Mouse (Mus musculus) layer of hippocampus, adult 9-11 months (tissue): Measurements from ENCODE around the gene Fosl2.
"Not testable (repeated sequence)": the region's sequence is repeated elsewhere in the genome, so short reads cannot be mapped to it uniquely, and the experiment has no call there.

Source experiments
- DNase-seq: peaks from one replicate; pipeline ENCODE4 v3.0.0; 2022

Gene Fosl2

DNA sequence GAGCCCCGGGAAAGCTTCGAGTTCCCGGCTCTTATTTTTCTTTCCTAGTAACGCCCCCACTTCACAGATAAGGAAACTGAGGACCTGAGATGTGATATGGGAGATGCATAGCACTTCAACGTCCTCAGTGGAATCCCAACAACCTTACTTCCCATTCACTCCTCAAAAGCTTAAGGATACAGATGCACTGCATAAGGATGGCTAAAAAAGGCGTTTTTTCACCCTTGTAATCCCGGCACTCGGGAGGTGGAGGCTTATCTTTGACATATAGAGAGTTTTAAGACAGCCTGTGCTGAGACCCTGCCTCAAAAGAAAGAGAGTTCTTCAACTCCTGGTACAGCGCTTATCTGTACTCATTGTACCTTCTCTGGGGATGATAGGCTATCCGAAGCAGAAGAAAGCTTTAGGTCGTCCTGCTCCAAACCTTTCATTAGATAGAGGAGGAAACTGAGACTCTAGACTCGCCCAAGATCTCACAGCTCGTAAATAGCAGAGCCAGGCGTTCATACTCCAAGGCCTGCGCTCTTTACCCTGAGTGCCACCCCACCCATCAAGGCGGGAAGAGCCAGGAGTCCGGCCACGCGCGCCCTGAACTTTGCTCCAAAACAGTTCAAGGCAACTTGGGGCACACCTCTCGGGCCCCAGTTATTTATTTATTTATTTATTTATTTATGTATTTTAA is 1.4 kb upstream of the Fosl2 start:
- no peak for DNase-seq

DNA sequence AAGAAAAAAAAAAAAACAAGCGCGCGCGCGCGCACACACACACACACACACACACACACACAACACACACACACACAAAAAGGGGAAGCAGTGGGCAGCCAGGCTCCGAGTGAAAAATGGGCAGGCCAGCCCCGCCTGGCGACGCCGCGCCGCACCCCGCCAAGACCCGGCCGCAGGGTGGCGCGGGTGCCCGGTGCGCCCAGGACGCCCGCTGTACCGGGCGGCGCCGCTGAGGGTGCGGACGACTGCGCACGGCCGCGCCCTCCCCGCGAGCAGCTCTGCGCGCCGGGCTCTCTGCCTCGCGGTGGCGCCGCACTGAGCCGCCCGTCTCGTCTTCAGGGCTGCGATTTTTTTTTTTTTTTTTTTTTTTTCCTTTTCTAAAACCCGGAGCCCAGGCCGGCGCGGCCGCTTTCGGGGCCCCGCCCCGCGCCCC is 682 bp upstream of the Fosl2 start:
- no peak for DNase-seq

DNA sequence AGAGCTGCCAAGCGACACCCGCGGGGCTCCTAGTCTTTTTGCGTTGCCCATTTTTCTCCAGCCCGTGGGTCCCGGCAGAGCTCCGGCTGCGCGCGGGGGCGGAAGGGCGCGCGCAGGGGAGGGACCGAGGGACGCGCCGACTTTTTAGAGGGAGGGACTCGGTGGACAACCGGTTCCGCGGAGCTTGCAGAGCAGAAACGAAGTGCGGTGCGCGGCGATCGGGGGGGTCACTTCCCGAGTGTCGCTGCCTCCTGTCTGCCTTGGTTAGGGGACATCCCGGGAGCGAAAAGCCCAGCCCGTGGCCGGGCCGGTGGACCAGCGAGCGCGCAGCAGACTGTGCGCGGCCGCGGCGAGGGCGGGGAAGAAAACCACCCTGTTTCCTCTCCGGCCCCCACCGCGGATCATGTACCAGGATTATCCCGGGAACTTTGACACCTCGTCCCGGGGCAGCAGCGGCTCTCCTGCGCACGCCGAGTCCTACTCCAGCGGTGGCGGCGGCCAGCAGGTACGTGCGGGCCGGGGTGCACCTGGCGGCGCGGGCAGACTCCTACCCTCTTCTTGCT is 781 bp downstream of the Fosl2 start:
- peak; percentile 49 for DNase-seq

DNA sequence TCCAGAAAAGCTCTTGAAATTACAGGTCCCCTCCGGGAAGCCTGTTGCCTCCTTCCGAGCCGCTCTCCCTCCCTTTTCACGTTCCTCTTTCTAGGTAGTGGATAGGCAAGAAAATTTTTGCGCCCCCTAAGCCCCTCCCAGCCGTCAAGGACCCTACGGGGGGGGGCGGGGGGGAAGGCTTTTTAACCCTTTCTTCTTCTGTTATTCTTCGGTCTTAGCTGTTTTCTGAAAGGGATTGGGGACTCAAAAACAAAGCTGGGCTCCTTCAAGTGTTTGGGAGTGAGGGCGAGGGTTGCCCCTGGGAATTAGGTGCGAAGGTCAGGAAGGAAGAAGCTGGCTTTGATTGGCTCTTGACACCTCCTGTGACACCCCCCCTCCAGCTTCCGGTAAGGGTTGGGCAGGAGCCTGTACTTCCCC is 1.5 kb downstream of the Fosl2 start:
- DNase-seq: no peak

- no peak for DNase-seq
Observed at GRCm38 (mm10) chr5:32138446-32139195, 3.0 kb downstream of the Fosl2 start.

- peak; percentile 27 for DNase-seq
Observed at GRCm38 (mm10) chr5:32139516-32140037, 4.0 kb downstream of the Fosl2 start.

DNA sequence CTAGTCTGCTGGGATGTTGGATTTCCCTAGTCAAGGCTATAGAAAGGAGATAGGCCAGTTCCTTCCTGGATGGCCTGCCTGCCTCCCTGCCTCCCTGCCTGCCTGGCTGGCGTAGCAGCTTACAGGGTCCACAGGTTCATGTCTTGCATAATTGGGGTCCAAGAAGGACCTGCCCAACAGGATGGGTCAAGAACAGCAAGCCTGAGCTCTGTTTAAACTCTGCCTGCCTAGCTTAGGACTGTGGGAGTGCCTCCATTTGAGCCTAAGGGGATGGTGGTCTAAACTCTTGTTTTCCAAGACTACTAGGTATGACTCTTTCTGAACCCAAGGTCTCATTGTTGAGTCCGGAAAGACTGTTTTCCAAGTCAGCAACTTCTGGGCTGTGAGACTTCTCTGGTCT is 6.3 kb downstream of the Fosl2 start:
- no peak for DNase-seq

DNA sequence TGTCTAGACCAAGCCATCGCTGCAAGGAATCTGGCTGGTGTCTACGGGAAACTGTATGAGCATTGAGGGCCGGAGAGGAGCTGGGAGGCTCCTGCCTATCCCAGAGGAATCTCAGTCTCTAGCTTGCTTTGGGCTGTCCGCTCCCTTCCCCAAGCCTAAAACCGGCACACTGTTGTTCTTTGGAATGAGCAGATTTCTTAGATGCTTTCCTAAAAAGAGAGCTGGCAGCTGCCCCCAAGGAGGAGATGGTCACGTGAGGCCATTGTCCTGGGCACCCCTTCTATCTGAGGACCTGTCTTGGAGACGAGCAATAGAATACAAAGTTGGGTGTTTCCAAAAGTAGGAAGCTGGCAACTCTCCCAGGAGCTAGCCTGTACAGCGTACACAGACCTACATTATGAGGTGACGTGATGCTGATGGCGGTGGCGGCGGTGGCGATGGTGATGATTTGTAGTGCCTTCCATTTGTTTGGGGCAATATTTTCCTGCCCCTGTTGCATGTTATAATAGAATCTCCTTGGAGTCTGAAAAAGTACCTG is 7.9 kb downstream of the Fosl2 start:
- no peak for DNase-seq

DNA sequence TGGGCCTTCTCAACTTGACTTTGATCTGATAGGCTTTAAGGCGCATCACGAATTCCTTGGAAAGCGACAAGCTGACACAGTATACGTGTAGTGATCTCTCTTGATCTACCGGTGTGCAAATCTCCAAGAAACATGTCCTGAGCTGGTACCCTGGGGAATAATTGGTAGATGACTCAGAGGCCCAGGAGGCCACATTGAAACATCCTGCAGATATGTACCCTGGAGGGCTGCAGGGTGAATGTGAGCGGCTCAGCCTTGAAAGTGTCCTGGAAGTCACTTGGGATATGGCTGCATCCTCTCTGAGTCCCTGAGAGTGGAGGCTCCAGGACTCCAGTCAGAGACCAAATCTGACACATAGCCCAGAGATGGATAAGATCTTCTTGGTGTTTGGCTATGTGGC is 10.7 kb downstream of the Fosl2 start:
- DNase-seq: no peak

DNA sequence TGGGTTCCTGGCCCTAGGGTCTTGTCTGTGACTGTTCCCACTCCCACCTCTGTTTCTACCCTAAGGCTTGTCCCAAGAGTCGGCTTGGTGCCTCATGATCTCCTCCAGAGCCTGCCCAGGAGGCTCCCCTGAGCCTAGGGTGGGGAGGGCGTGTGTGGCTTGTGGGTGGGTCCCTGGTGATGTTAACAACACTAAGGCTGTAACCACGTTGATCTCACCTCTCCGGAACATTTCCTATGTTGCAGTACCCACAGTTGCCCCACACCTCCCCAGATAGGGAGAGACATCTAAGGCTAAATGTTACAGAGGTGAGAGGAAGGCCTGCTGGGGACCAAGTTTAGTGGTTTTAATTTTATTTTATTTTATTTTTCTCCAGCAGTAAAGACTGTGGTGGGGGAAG is 13.0 kb downstream of the Fosl2 start:
- DNase-seq: no peak

DNA sequence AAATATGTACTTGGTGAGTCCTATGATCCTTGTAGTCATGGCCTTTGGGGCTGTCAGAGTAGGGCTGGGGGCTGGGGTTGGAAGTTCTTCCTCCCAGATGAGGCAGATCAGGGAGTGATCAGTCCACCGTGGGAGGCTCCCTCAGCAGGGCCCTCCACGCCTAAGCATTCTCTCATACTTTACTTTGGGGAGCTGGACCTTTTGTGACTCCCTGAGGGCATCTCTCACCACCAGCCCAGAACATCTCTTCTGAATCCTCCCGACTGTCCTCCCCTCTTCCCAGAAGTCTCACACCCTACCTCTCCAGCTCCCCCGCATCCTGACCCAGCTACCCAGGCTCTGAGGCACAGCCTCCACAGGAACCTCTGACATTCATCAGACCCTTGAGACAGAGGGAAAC is 15.6 kb downstream of the Fosl2 start:
- DNase-seq: no peak

DNA sequence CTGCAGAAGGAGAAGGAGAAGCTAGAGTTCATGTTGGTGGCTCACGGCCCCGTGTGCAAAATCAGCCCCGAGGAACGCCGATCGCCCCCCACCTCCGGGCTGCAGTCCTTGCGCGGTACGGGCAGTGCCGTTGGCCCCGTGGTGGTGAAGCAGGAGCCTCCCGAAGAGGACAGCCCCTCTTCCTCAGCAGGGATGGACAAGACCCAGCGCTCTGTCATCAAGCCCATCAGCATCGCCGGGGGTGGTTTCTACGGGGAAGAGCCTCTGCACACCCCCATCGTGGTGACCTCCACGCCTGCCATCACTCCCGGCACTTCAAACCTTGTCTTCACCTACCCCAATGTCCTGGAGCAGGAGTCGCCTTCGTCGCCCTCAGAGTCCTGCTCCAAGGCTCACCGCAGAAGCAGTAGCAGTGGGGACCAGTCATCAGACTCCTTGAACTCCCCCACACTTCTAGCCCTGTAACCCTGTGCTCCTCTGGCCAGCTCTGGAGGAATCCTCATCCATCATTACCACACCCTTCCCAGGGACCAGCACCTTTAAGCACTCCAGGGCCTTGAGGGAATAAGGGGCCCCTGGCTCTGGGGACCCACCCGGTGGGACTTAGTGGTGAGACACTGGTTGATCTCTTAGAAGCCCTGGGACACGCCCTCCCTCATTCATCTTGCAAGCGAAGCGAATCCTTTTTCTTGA is 17.3 kb downstream of the Fosl2 start:
- DNase-seq: no peak

DNA sequence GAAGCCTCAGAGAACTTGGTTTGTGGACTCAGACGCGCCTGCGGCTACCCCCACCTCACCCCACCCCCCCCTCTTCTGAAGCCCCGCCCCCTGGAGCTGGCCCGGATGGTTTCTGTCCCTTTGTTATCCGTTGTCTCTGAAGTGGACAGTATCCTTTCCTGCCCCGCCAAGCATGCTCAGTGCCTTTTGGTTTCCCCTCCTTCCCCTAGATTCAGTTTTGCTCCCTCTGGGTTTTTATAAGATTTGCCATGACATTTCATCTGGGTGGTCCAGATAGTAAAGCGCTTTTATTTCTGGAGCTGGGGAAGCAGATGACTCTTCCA is 17.8 kb downstream of the Fosl2 start:
- DNase-seq: no peak

DNA sequence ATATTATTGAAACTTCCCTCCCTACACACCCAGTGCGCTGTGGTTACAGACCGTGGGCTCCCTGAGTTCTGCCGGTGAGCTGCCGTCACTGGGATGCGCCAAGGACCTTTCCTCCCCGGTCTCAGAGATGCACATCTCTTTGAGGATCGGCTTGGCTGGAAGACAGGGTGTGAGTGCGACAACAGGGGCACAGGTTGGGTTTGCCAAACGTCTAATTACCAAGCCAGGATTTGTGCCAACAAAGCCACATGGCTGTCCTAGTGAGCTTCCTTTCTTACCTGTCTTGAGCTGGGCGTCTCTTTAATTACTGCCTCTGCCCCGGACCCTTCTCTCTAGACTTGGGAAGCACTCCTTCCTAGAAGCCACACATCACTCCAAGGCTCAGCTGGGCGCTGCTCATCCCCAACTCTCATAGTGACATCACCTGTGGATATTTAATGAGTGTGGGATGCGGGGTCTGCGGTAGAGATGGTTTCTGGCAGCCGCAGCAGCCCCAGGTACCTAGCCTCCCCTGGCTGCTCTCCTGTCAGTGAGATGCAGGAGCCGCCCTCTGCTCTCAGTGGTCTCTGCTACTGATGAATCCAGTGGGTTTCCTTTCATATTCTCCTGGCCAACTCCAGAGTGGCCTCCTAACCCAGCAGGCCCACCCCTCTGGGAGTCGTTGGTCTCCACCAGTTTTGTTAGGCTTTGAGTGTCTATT is 18.3 kb downstream of the Fosl2 start:
- no peak for DNase-seq

DNA sequence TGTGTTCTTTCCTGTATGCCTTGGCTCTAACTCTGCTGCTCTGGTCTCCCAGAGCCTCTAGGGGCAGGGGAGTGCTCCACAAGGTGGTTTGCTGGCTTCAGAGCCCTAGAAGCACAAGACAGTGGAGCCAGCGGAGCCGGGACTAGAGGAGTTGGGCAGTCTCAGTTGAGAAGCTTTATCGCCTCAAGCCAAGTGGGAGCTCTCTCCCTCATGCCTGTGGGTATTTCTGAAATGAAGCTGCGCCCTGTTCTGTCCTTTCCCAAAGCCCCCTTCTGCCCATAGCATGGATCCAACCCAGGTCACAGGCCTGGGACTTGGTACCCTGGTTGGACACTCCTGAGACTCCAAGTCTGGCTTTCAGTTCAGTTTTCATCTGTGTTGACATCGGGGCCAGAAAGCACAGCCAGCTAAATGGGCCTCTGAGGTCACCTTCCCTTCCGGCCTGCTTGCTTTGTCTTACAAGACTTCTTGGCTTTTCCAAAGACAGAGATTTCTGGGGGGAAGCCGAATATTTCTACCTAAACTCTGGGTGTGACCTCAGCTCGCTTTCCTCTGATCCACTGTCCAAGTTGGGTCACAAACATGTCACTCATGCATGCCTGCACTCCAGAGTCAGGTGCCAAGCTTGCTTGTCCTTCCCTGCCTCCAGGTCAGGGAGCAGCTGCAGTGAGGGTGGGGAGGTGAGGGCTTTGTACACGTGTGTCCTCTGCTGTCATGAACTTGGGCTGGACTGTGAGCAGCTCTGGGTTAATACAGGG is 19.5 kb downstream of the Fosl2 start:
- DNase-seq: no peak

GRCm38 (mm10) chr5:32155927-32156326 is 20.3 kb downstream of the Fosl2 start:
- DNase-seq: no peak

- no peak for DNase-seq
Observed at GRCm38 (mm10) chr5:32163478-32164043, 28.0 kb downstream of the Fosl2 start.

DNA sequence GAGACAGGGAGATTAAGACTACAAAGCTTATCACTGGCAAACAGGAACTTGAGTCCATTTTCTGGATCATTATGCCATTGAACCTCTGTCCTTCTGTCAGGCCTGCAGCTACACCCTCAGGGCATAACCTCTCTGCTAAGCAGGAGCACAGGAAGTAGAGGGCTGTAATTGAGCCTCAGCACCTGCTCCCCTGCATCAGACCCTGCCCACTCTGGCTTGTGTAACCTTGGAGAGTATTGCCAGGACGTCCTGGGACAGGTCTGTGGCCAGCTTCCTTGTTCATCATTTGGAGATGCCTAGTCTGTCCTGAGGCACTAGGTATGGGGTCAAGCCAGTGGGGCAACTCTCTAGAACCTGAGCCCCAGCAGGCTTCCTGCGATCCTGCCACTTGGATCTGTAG is 36.6 kb downstream of the Fosl2 start:
- DNase-seq: no peak

DNA sequence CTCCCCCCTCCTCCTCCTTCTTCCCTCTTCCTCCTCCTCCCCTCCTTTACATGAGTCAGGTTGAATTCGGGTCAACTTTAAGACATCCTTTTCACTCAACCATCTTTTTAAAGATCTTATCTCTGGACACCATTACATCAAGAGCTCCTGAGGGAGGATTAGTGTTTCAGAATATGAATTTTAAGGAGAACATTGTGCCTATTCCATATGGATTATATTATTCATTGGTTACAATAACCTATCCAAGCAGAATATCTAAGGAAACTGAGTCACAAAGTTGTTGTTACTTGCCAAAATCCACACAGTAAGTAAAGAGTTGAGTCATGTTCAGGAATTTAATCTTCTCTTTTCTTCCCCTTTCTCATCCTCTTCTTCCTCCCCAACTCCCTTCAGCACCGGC is 41.2 kb downstream of the Fosl2 start:
- no peak for DNase-seq

GRCm38 (mm10) chr5:32177737-32178136 is 42.1 kb downstream of the Fosl2 start:
- no peak for DNase-seq

DNA sequence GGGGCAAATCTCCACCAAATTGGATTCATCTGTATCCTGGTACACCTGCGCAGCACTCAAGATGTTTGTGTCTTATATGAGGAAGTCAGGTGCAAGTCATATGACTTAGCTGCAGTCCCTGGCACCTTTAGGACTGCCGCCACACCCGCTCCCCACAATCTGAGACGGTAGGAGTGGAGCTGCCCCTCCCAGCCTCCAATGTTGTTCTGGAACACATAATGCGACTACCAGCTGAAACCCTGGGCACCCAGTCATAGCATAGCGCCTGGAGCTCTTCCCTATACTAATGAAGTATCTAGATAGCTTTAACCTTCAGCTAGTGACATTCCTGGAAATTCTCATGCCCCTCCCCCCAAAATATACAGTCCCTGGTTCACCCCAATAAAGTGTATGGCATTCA is 43.1 kb downstream of the Fosl2 start:
- not testable (repeated sequence) for DNase-seq
